Comparison of ENCODE assay signal across 19 mouse cellular contexts in genomic region chr17:57051679-57052078, GRCm38 (mm10). TPM values are rescaled to one million over a fixed set of nuclear protein-coding genes. Genes with fewer than 3 reads are reported as not detected.
DNase-seq lines count a peak whose midpoint lies in the region; ATAC-seq and TF ChIP-seq lines count a peak whose summit lies in the region.
"Not testable (repeated sequence)": the region's sequence is repeated elsewhere in the genome, so short reads cannot be mapped to it uniquely, and the experiment has no call there.
"Had no signal": no experiment of that assay in that cellular context is flagged by ENCODE, and none has a peak within 500 bp of the region (broad histone marks: within the 10 kb centered on the region; RNA-seq: fewer than 3 reads in every experiment).

No protein-coding gene starts in this region.

- not testable (repeated sequence) for H3K4me3 ChIP-seq in ES-Bruce4 (ENCODE audit: low read depth, low read length); forebrain, postnatal 0 days (ENCODE audit: low read depth, low read length); kidney, adult 2 months (ENCODE audit: insufficient read depth, low read depth, low read length); lung, postnatal 0 days (ENCODE audit: low read depth, low read length)

- peak; percentile 10 for TF ChIP-seq CTCF in ES-Bruce4 (IDR thresholded peaks at IDR 0.05; ENCODE audit: low read depth, low read length)
- peak; percentile 34; the same call in 1 of the 2 replicates for TF ChIP-seq CTCF in forebrain, postnatal 0 days (IDR thresholded peaks at IDR 0.05; ENCODE audit: low read depth)
- 0 out of 2 replicates have a peak, but pooled peaks have one; percentile 16 for TF ChIP-seq CTCF in kidney, adult 2 months (conservative IDR thresholded peaks at IDR 0.05; ENCODE audit: insufficient read depth, insufficient read length, low read depth, low read length)
- peak; percentile 46 for TF ChIP-seq CTCF in lung, postnatal 0 days (IDR thresholded peaks at IDR 0.05)

- peak; percentile 78 for DNase-seq in 416B (ENCODE audit: low read depth)
- peak; percentile 36 for DNase-seq in T-cell, adult 2 months (ENCODE audit: low spot score)
- DNase-seq in forebrain, postnatal 0 days; lung, postnatal 0 days (ENCODE audit: low spot score): not testable (repeated sequence)
- peak; percentile 24 for DNase-seq in kidney, adult 2 months
- peak; percentile 50 for DNase-seq in thymus, postnatal 25 days

- H3K36me3 ChIP-seq in ES-Bruce4 (ENCODE audit: control insufficient read depth, insufficient read depth, low read length, poor library complexity, severe bottlenecking); kidney, adult 2 months (ENCODE audit: control insufficient read depth, insufficient read depth, low read length); lung, postnatal 0 days (ENCODE audit: insufficient read depth, low read length): not testable (repeated sequence)
- H3K36me3 ChIP-seq in forebrain, postnatal 0 days (ENCODE audit: insufficient read depth), result peaks cover 72% of the 10 kb centered on the region

- ATAC-seq in forebrain, postnatal 0 days; lung, postnatal 0 days: not testable (repeated sequence)
- ATAC-seq in neutrophil, adult 5-6 weeks (ENCODE audit: extremely low read depth, insufficient number of reproducible peaks, low FRiP score, poor library complexity, severe bottlenecking), result peak; percentile 47; the same call in 1 of the 2 replicates

- H3K27me3 ChIP-seq in ES-Bruce4 (ENCODE audit: control insufficient read depth, insufficient read depth, low read length, poor library complexity, severe bottlenecking); forebrain, postnatal 0 days (ENCODE audit: insufficient read depth, low read length); kidney, adult 2 months (replicated peaks; ENCODE audit: control insufficient read depth, insufficient read depth, low read length); lung, postnatal 0 days (replicated peaks; ENCODE audit: insufficient read depth, low read length): not testable (repeated sequence)

- H3K4me2 ChIP-seq in forebrain, postnatal 0 days (ENCODE audit: low read depth); lung, postnatal 0 days (replicated peaks; ENCODE audit: low read depth, low read length): not testable (repeated sequence)

- 90% methylated on average over 4 of the region's 4 CpGs for WGBS in forebrain, postnatal 0 days
- 79% methylated on average over 4 of the region's 4 CpGs for WGBS in kidney, adult 2 months
- 83% methylated on average over 4 of the region's 4 CpGs for WGBS in lung, postnatal 0 days

- H3K9ac ChIP-seq in ES-Bruce4 (ENCODE audit: low read depth, poor library complexity, severe bottlenecking); forebrain, postnatal 0 days; lung, postnatal 0 days (replicated peaks; ENCODE audit: low read depth): not testable (repeated sequence)

- H3K9me3 ChIP-seq in ES-Bruce4 (replicated peaks; ENCODE audit: control insufficient read depth, insufficient read depth, low read length, poor library complexity, severe bottlenecking); forebrain, postnatal 0 days (ENCODE audit: low read length); lung, postnatal 0 days (ENCODE audit: low read length): not testable (repeated sequence)

- not testable (repeated sequence) for TF ChIP-seq POLR2A in ES-Bruce4 (IDR thresholded peaks at IDR 0.05; ENCODE audit: insufficient read depth, low read length); kidney, adult 2 months (IDR thresholded peaks at IDR 0.05; ENCODE audit: low read depth, low read length)

- not testable (repeated sequence) for TF ChIP-seq EP300 in ES-Bruce4 (IDR thresholded peaks at IDR 0.05; ENCODE audit: insufficient read depth, low read depth, low read length); lung, postnatal 0 days (IDR thresholded peaks at IDR 0.05)

- H3K4me1 ChIP-seq in ES-Bruce4 (ENCODE audit: control insufficient read depth, insufficient read depth, low read length); forebrain, postnatal 0 days (ENCODE audit: insufficient read depth); kidney, adult 2 months (ENCODE audit: control insufficient read depth, insufficient read depth, low read length); lung, postnatal 0 days (ENCODE audit: insufficient read depth, low read depth, low read length): not testable (repeated sequence)

- not testable (repeated sequence) for H3K27ac ChIP-seq in ES-Bruce4 (ENCODE audit: insufficient read depth, low read length); forebrain, postnatal 0 days (ENCODE audit: low read depth, low read length); kidney, adult 2 months (ENCODE audit: insufficient read depth, low read depth, low read length); lung, postnatal 0 days (ENCODE audit: low read length)

RNA-seq across cellular contexts. Expression of gene Crb3, which starts 7.2 kb away (rescaled TPM):
- polyA plus RNA-seq in ES-Bruce4 (2011; ENCODE audit: insufficient read depth, insufficient read length, low read depth, missing spikeins), result 53.5 and 57.7 TPM in 2 replicates
- total RNA-seq in forebrain, postnatal 0 days (2014; rRNA removed), result 2.0 and 4.0 TPM in 2 replicates
- polyA plus RNA-seq in forebrain, postnatal 0 days (2015; fragmentation: Nextera tagmentation; extraction: Ambion mirVana), result 2.4 and 3.5 TPM in 2 replicates
- 110 and 124 TPM in 2 replicates for polyA plus RNA-seq in kidney, adult 2 months (2012; rRNA removed)
- 119 and 120 TPM in 2 replicates for polyA plus RNA-seq in lung, postnatal 0 days (2015; fragmentation: Nextera tagmentation; extraction: Ambion mirVana)
- total RNA-seq in neutrophil, adult 5-6 weeks (2017), result 3.3 TPM in 2 replicates
- polyA plus RNA-seq: C2C12 had no signal

RNA-seq across cellular contexts. Expression of gene Slc25a23, which starts 8.0 kb away (rescaled TPM):
- polyA plus RNA-seq in ES-Bruce4 (2011; ENCODE audit: insufficient read depth, insufficient read length, low read depth, missing spikeins), result 24.2 and 24.5 TPM in 2 replicates
- total RNA-seq in forebrain, postnatal 0 days (2014; rRNA removed), result 75.7 and 101 TPM in 2 replicates
- 38.8 and 43.2 TPM in 2 replicates for polyA plus RNA-seq in forebrain, postnatal 0 days (2015; fragmentation: Nextera tagmentation; extraction: Ambion mirVana)
- polyA plus RNA-seq in kidney, adult 2 months (2012; rRNA removed), result 121 and 124 TPM in 2 replicates
- 5.8 and 5.9 TPM in 2 replicates for polyA plus RNA-seq in lung, postnatal 0 days (2015; fragmentation: Nextera tagmentation; extraction: Ambion mirVana)
- 3.4 and 3.6 TPM in 2 replicates for total RNA-seq in neutrophil, adult 5-6 weeks (2017)

RNA-seq across cellular contexts. Expression of gene Slc25a41, which starts 10.2 kb away (rescaled TPM):
- polyA plus RNA-seq in ES-Bruce4 (2011; ENCODE audit: insufficient read depth, insufficient read length, low read depth, missing spikeins), result not detected in 2 replicates
- not detected in 2 replicates for total RNA-seq in forebrain, postnatal 0 days (2014; rRNA removed)
- polyA plus RNA-seq in forebrain, postnatal 0 days (2015; fragmentation: Nextera tagmentation; extraction: Ambion mirVana), result not detected in 2 replicates
- 0.13 TPM in 1 of 2 replicates, not detected in the other for polyA plus RNA-seq in kidney, adult 2 months (2012; rRNA removed)
- not detected in 2 replicates for polyA plus RNA-seq in lung, postnatal 0 days (2015; fragmentation: Nextera tagmentation; extraction: Ambion mirVana)
- not detected in 2 replicates for total RNA-seq in neutrophil, adult 5-6 weeks (2017)
- total RNA-seq: heart, postnatal 36 days; layer of hippocampus, postnatal 10 days had no signal
- polyA plus RNA-seq: C2C12; forebrain, embryonic 15.5 days; heart, embryonic 13.5 days; hindbrain, embryonic 15.5 days; limb, embryonic 13.5 days; liver, embryonic 16.5 days; midbrain, embryonic 13.5 days; small intestine, adult 2 months; stomach, embryonic 14.5 days had no signal

RNA-seq across cellular contexts. Expression of gene Khsrp, which starts 20.4 kb away (rescaled TPM):
- 166 and 176 TPM in 2 replicates for polyA plus RNA-seq in ES-Bruce4 (2011; ENCODE audit: insufficient read depth, insufficient read length, low read depth, missing spikeins)
- total RNA-seq in forebrain, postnatal 0 days (2014; rRNA removed), result 49.5 and 65.5 TPM in 2 replicates
- polyA plus RNA-seq in forebrain, postnatal 0 days (2015; fragmentation: Nextera tagmentation; extraction: Ambion mirVana), result 22.6 and 27.0 TPM in 2 replicates
- polyA plus RNA-seq in kidney, adult 2 months (2012; rRNA removed), result 49.7 and 51.1 TPM in 2 replicates
- 20.4 and 21.0 TPM in 2 replicates for polyA plus RNA-seq in lung, postnatal 0 days (2015; fragmentation: Nextera tagmentation; extraction: Ambion mirVana)
- total RNA-seq in neutrophil, adult 5-6 weeks (2017), result 54.5 and 58.2 TPM in 2 replicates

RNA-seq across cellular contexts. Expression of gene Dennd1c, which starts 26.6 kb away (rescaled TPM):
- polyA plus RNA-seq in ES-Bruce4 (2011; ENCODE audit: insufficient read depth, insufficient read length, low read depth, missing spikeins), result 6.6 and 8.9 TPM in 2 replicates
- 0.92 and 1.00 TPM in 2 replicates for total RNA-seq in forebrain, postnatal 0 days (2014; rRNA removed)
- polyA plus RNA-seq in forebrain, postnatal 0 days (2015; fragmentation: Nextera tagmentation; extraction: Ambion mirVana), result 1.4 and 1.9 TPM in 2 replicates
- polyA plus RNA-seq in kidney, adult 2 months (2012; rRNA removed), result 2.0 and 4.9 TPM in 2 replicates
- polyA plus RNA-seq in lung, postnatal 0 days (2015; fragmentation: Nextera tagmentation; extraction: Ambion mirVana), result 5.7 and 6.0 TPM in 2 replicates
- total RNA-seq in neutrophil, adult 5-6 weeks (2017), result 145 and 158 TPM in 2 replicates
- polyA plus RNA-seq: C2C12 had no signal

Comparison
In these comparisons a context has a peak if more than half of its experiments do, and no peak if none do; other contexts are left out.
1. RNA of gene Crb3, which starts 7.2 kb away (polyA plus RNA-seq): 119 to 120 TPM in lung, postnatal 0 days, 110 to 124 TPM in kidney, adult 2 months and 53.5 to 57.7 TPM in ES-Bruce4; 2.4 to 3.5 TPM in forebrain, postnatal 0 days; every median in the first group is over 10 times any median in the second.
2. Peak in every context shown above with its lines, with median percentiles within 50 percentile points of each other: CTCF ChIP-seq.